In genomic region chr4:129058207-129059092, GRCm38 (mm10) we compare ENCODE assay signal across 8 mouse cellular contexts. TPM values are rescaled to one million over a fixed set of nuclear protein-coding genes. Genes with fewer than 3 reads are reported as not detected.
A peak's percentile ranks its signal among the peaks of the same experiment; 100 is the strongest.
DNase-seq lines count a peak whose midpoint lies in the region; ATAC-seq and TF ChIP-seq lines count a peak whose summit lies in the region.

Rnf19b (plus strand) TSS chr4:129058271.

- TF ChIP-seq POLR2A in cerebellum, adult 2 months (IDR thresholded peaks at IDR 0.05; ENCODE audit: borderline replicate concordance, insufficient read depth, low read length) = no peak

- DNase-seq in Muller cell, postnatal 12 days (ENCODE audit: inconsistent ontology term) = peak; percentile 40
- DNase-seq in cerebellum, adult 2 months = peak; percentile 59 to 72
- peak; percentile 57 for DNase-seq in hindbrain, embryonic 10.5 days (ENCODE audit: low spot score)
- DNase-seq in layer of hippocampus, postnatal 25 days (ENCODE audit: extremely low spot score in 1 of 2, low spot score in 1 of 2) = peak; percentile 34
- peak; percentile 30 for DNase-seq in lung, postnatal 36 days
- peak; percentile 39 to 40 for DNase-seq in right cerebral cortex, adult 2 months (ENCODE audit: low spot score in 2 of 2)
- no peak for DNase-seq in ovary, adult 18-20 months (ENCODE audit: low spot score)

- no peaks in the 10 kb centered on the region for H3K9me3 ChIP-seq in hindbrain, embryonic 10.5 days

- H3K36me3 ChIP-seq in hindbrain, embryonic 10.5 days = no peaks in the 10 kb centered on the region

- H3K27me3 ChIP-seq in cerebellum, adult 2 months (ENCODE audit: control insufficient read depth, insufficient read depth, low read length) = no peaks in the 10 kb centered on the region
- no peaks in the 10 kb centered on the region for H3K27me3 ChIP-seq in hindbrain, embryonic 10.5 days (ENCODE audit: insufficient read depth, poor library complexity, severe bottlenecking)

- peaks cover 11% of the 10 kb centered on the region for H3K4me1 ChIP-seq in cerebellum, adult 2 months (ENCODE audit: control insufficient read depth, insufficient read depth, low read length)
- H3K4me1 ChIP-seq in hindbrain, embryonic 10.5 days (replicated peaks) = peaks cover 23% of the 10 kb centered on the region

- ATAC-seq in frontal cortex, adult (ENCODE audit: low TSS enrichment) = peak; percentile 48

- WGBS in cerebellum, adult 2 months = 1% methylated on average over 101 of the region's 107 CpGs
- WGBS in hindbrain, embryonic 10.5 days = under 1% methylated on average over 104 of the region's 107 CpGs

- no peak for TF ChIP-seq CTCF in cerebellum, adult 2 months (IDR thresholded peaks at IDR 0.05; ENCODE audit: borderline replicate concordance, insufficient read depth, low read depth, low read length)

- peak within 1 kb of the TSS; percentile 75 for H3K27ac ChIP-seq in cerebellum, adult 2 months (ENCODE audit: insufficient read depth, low read length)
- H3K27ac ChIP-seq in hindbrain, embryonic 10.5 days = peak within 1 kb of the TSS; percentile 94

- peak within 1 kb of the TSS; percentile 79 for H3K4me3 ChIP-seq in cerebellum, adult 2 months (replicated peaks; ENCODE audit: insufficient read depth, low read depth, low read length)
- peak within 1 kb of the TSS; percentile 81 for H3K4me3 ChIP-seq in hindbrain, embryonic 10.5 days

RNA-seq across cellular contexts. Expression of gene Rnf19b, which starts in this region (rescaled TPM):
- polyA plus RNA-seq in cerebellum, adult 2 months (2012; rRNA removed) = 137 and 154 TPM in 2 replicates
- polyA plus RNA-seq in hindbrain, embryonic 10.5 days (2016; fragmentation: Nextera tagmentation; extraction: Ambion mirVana) = 9.2 and 9.9 TPM in 2 replicates
- 10 to 100 TPM; 48.1 to 49.7 TPM for total RNA-seq in layer of hippocampus, postnatal 25 days (2021)

Comparison
In these comparisons a context has a peak if more than half of its experiments do, and no peak if none do; other contexts are left out.
1. RNA of gene Rnf19b (polyA plus RNA-seq): 137 to 154 TPM in cerebellum, adult 2 months; 9.2 to 9.9 TPM in hindbrain, embryonic 10.5 days; every median in the first group is over 10 times any median in the second.